Mouse (Mus musculus) C2C12 (cell line): Measurements from ENCODE around the gene Pdyn.

Experiments used
- CEBPB ChIP-seq: IDR thresholded peaks from one replicate; pipeline ENCODE4 v1.6.1; 2011; ENCODE audit warnings: low read depth, mild to moderate bottlenecking, control low read depth, moderate library complexity
- CTCF ChIP-seq: IDR thresholded peaks from one replicate; pipeline ENCODE4 v1.5.1; 2011; ENCODE audit not compliant: control insufficient read depth, insufficient read depth, insufficient read length
- FOSL1 ChIP-seq: IDR thresholded peaks from one replicate; pipeline ENCODE4 v1.8.0; 2011; ENCODE audit warnings: mild to moderate bottlenecking, low read length; ENCODE audit not compliant: poor library complexity, insufficient read depth, severe bottlenecking
- MAX ChIP-seq: IDR thresholded peaks from one replicate; pipeline ENCODE4 v1.6.1; 2011; ENCODE audit warnings: mild to moderate bottlenecking, control low read depth
- MYOG ChIP-seq: IDR thresholded peaks from one replicate; pipeline ENCODE4 v1.6.1; 2011; ENCODE audit not compliant: control insufficient read depth, insufficient read length; ENCODE audit errors: extremely low read depth
- USF1 ChIP-seq: IDR thresholded peaks from one replicate; pipeline ENCODE4 v1.6.1; 2011; ENCODE audit warnings: low read depth, mild to moderate bottlenecking, control low read depth, moderate library complexity

GRCm38 (mm10) chr2:129655033-129655432 lies 44.6 kb downstream of the Pdyn start:
- no peak for TF ChIP-seq CTCF
- TF ChIP-seq MYOG: no peak
- TF ChIP-seq FOSL1: no peak
- TF ChIP-seq USF1: no peak
- TF ChIP-seq CEBPB: no peak
- no peak for TF ChIP-seq MAX
